Mouse (Mus musculus) kidney, postnatal 36 days (tissue): ENCODE measurements at regions not wholly inside any gene's neighbourhood (a gene's known extent, or its start where the extent isn't known, plus 50 kb on each side); places are given as distances from the start of the nearest gene placed in this dataset.

Experiments used
- DNase-seq, 2 experiments: peaks; one replicate each; pipeline ENCODE4 v3.0.0; 2021 to 2022; ENCODE audit warnings: mixed read lengths in 2 of 2

DNA sequence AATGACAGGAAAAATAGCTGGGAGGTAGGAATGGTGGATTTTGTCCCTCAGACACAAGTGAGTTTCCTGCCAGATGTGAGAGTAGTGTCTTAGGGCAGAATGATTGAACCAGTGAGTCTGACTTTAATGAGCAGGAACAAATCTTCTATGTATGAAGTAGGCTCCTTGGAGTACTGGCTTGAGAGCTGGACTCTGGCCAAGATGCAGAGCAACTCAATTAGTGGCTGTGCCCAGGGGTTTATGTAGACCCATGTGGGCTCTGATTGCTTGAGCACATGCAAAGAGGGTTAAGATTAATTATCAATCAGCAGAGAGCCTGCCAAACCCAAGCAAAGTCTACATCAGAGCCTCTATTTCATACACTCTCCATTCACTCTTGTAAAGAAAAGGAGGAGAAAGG, 92.9 kb upstream of the Htr1b start:
- DNase-seq: peak; percentile 29 to 47

- no peak for DNase-seq
These were observed 86.5 kb upstream of the Htr1b start for GRCm38 (mm10) chr9:81720103-81720502.

GRCm38 (mm10) chr9:81716980-81717868, 83.6 kb upstream of the Htr1b start:
- DNase-seq: no peak

DNA sequence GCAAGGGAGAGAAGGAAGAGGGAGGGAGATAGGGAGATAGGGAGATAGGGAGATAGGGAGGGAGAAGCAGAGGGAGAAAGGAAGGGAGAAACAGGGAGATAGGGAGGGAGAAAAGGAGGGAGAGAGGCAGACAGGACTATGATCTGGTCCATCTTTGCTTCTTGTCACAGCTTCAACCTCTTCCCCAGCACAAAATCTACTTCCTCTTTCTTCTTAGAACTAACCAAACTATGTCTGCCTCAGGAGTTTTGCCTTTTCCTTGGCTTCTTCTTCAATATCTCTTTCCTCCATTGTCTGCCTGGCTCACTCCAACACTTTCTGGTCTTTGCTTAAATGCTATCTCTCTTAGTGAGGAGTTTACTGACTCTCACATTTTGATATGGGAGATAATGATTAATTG, 57.7 kb upstream of the Htr1b start:
- DNase-seq: no peak

DNA sequence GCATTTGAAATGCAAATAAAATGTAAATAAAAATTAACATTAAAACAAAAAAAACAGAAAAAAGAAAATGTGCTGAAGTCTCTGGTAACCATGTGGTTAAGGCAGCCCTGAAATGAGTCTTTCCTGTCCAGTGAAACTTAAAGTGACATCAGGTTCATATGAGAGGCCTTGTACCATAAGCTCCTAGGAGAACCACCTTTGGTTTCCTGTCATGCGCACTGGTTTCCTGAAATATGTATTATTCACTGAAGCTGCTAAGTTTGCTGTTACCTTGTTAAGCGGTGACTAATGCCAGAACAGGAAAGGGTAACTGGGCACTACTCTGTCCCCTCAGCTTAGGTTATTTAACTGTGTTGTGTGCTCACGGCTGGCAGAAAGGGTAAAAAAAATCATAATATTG, 56.1 kb upstream of the Htr1b start:
- no peak for DNase-seq
